Mouse (Mus musculus): ENCODE measurements around the gene Sgce. TPM values are rescaled to one million over a fixed set of nuclear protein-coding genes. Genes with fewer than 3 reads are reported as not detected.

Sgce gene
- polyA plus RNA-seq, 1 experiment from 2014 or later = 67.5 TPM

GRCm38 (mm10) chr6:4748506-4748961 lies 1.5 kb upstream of the Sgce start:
- H3K4me1 ChIP-seq (ENCODE audit: control insufficient read depth, insufficient read depth, low read length) = no peaks in the 10 kb centered on the region; the same call in 1 of the 2 replicates
- H3K27me3 ChIP-seq (ENCODE audit: control insufficient read depth, insufficient read depth, low read length) = no peaks in the 10 kb centered on the region
- ATAC-seq (ENCODE audit: insufficient number of reproducible peaks, insufficient read depth, low FRiP score, low read depth) = 0 out of 2 replicates have a peak, but pooled peaks have one; percentile 11
- H3K4me2 ChIP-seq (replicated peaks; ENCODE audit: low read depth, low read length) = peak overlapping the region; percentile 57
- H3K36me3 ChIP-seq (ENCODE audit: control insufficient read depth, insufficient read depth, low read length) = no peaks in the 10 kb centered on the region
- H3K4me3 ChIP-seq (ENCODE audit: low read depth, low read length) = peak overlapping the region; percentile 36
- peaks cover 15% of the 10 kb centered on the region; the same call in 1 of the 2 replicates for H3K9me3 ChIP-seq (ENCODE audit: control insufficient read depth, low read depth, low read length)
- no peak overlapping the region; the same call in 1 of the 2 replicates for H3K27ac ChIP-seq (ENCODE audit: low read length)
- no peak overlapping the region for H3K9ac ChIP-seq (replicated peaks; ENCODE audit: low read depth, low read length)
- WGBS = 48% methylated on average over 15 of the region's 15 CpGs

- ATAC-seq (ENCODE audit: insufficient number of reproducible peaks, insufficient read depth, low FRiP score, low read depth) = 0 out of 2 replicates have a peak, but pooled peaks have one; percentile 11
- Histone ChIP-seq H3K27ac (ENCODE audit: low read length) (peak overlapping the region; percentile 58), H3K27me3 (ENCODE audit: control insufficient read depth, insufficient read depth, low read length) (no peaks in the 10 kb centered on the region), H3K4me1 (ENCODE audit: control insufficient read depth, insufficient read depth, low read length) (peaks cover 2% of the 10 kb centered on the region; the same call in 1 of the 2 replicates), H3K4me3 (ENCODE audit: low read depth, low read length) (peak overlapping the region; percentile 36), H3K4me2 (replicated peaks; ENCODE audit: low read depth, low read length) (peak overlapping the region; percentile 57), H3K9ac (replicated peaks; ENCODE audit: low read depth, low read length) (no peak overlapping the region), H3K9me3 (ENCODE audit: control insufficient read depth, low read depth, low read length) (peaks cover 15% of the 10 kb centered on the region; the same call in 1 of the 2 replicates), H3K36me3 (ENCODE audit: control insufficient read depth, insufficient read depth, low read length) (no peaks in the 10 kb centered on the region)
- 48% methylated on average over 71 of the region's 71 CpGs for WGBS
Measured at GRCm38 (mm10) chr6:4747677-4748505, 884 bp upstream of the Sgce start.

- Histone ChIP-seq H3K9ac (replicated peaks; ENCODE audit: low read depth, low read length) (peak overlapping the region; percentile 38; the same call in 1 of the 2 replicates), H3K9me3 (ENCODE audit: control insufficient read depth, low read depth, low read length) (peaks cover 15% of the 10 kb centered on the region; the same call in 1 of the 2 replicates), H3K36me3 (ENCODE audit: control insufficient read depth, insufficient read depth, low read length) (no peaks in the 10 kb centered on the region), H3K4me1 (ENCODE audit: control insufficient read depth, insufficient read depth, low read length) (peaks cover 6% of the 10 kb centered on the region), H3K27ac (ENCODE audit: low read length) (peak overlapping the region; percentile 11; the same call in 1 of the 2 replicates), H3K4me3 (ENCODE audit: low read depth, low read length) (peak overlapping the region; percentile 34), H3K4me2 (replicated peaks; ENCODE audit: low read depth, low read length) (peak overlapping the region; percentile 57), H3K27me3 (ENCODE audit: control insufficient read depth, insufficient read depth, low read length) (no peaks in the 10 kb centered on the region)
- WGBS = 53% methylated on average over 22 of the region's 22 CpGs
- ATAC-seq (ENCODE audit: insufficient number of reproducible peaks, insufficient read depth, low FRiP score, low read depth) = no peak
Measured at GRCm38 (mm10) chr6:4746036-4746695, 841 bp downstream of the Sgce start.

- Histone ChIP-seq H3K4me1 (ENCODE audit: control insufficient read depth, insufficient read depth, low read length) (peaks cover 10% of the 10 kb centered on the region), H3K27ac (ENCODE audit: low read length) (no peak overlapping the region), H3K9ac (replicated peaks; ENCODE audit: low read depth, low read length) (no peak overlapping the region), H3K4me2 (replicated peaks; ENCODE audit: low read depth, low read length) (no peak overlapping the region), H3K9me3 (ENCODE audit: control insufficient read depth, low read depth, low read length) (no peaks in the 10 kb centered on the region), H3K27me3 (ENCODE audit: control insufficient read depth, insufficient read depth, low read length) (no peaks in the 10 kb centered on the region), H3K4me3 (ENCODE audit: low read depth, low read length) (no peak overlapping the region), H3K36me3 (ENCODE audit: control insufficient read depth, insufficient read depth, low read length) (no peaks in the 10 kb centered on the region)
- 13% methylated on average over 6 of the region's 6 CpGs for WGBS
- ATAC-seq (ENCODE audit: insufficient number of reproducible peaks, insufficient read depth, low FRiP score, low read depth) = no peak
Measured at GRCm38 (mm10) chr6:4740511-4740910, 6.5 kb downstream of the Sgce start.

GRCm38 (mm10) chr6:4739522-4740355 lies 7.3 kb downstream of the Sgce start:
- Histone ChIP-seq H3K9me3 (ENCODE audit: control insufficient read depth, low read depth, low read length) (no peaks in the 10 kb centered on the region), H3K36me3 (ENCODE audit: control insufficient read depth, insufficient read depth, low read length) (no peaks in the 10 kb centered on the region), H3K4me3 (ENCODE audit: low read depth, low read length) (no peak overlapping the region), H3K9ac (replicated peaks; ENCODE audit: low read depth, low read length) (no peak overlapping the region), H3K4me2 (replicated peaks; ENCODE audit: low read depth, low read length) (no peak overlapping the region), H3K27ac (ENCODE audit: low read length) (no peak overlapping the region), H3K4me1 (ENCODE audit: control insufficient read depth, insufficient read depth, low read length) (peaks cover 10% of the 10 kb centered on the region), H3K27me3 (ENCODE audit: control insufficient read depth, insufficient read depth, low read length) (no peaks in the 10 kb centered on the region)
- no peak for ATAC-seq (ENCODE audit: insufficient number of reproducible peaks, insufficient read depth, low FRiP score, low read depth)
- 33% methylated on average over 13 of the region's 13 CpGs for whole genome bisulfite sequencing

- H3K9ac ChIP-seq (replicated peaks; ENCODE audit: low read depth, low read length) = no peak overlapping the region
- ATAC-seq (ENCODE audit: insufficient number of reproducible peaks, insufficient read depth, low FRiP score, low read depth) = no peak
- no peak overlapping the region for H3K27ac ChIP-seq (ENCODE audit: low read length)
- no peaks in the 10 kb centered on the region for H3K9me3 ChIP-seq (ENCODE audit: control insufficient read depth, low read depth, low read length)
- no peak overlapping the region for H3K4me3 ChIP-seq (ENCODE audit: low read depth, low read length)
- no peaks in the 10 kb centered on the region for H3K27me3 ChIP-seq (ENCODE audit: control insufficient read depth, insufficient read depth, low read length)
- no peaks in the 10 kb centered on the region for H3K36me3 ChIP-seq (ENCODE audit: control insufficient read depth, insufficient read depth, low read length)
- peaks cover 10% of the 10 kb centered on the region for H3K4me1 ChIP-seq (ENCODE audit: control insufficient read depth, insufficient read depth, low read length)
- H3K4me2 ChIP-seq (replicated peaks; ENCODE audit: low read depth, low read length) = no peak overlapping the region
- 50% methylated on average over 2 of the region's 2 CpGs for WGBS
Measured at GRCm38 (mm10) chr6:4738717-4739116, 8.3 kb downstream of the Sgce start.

GRCm38 (mm10) chr6:4738034-4738629 lies 8.9 kb downstream of the Sgce start:
- Histone ChIP-seq H3K4me2 (replicated peaks; ENCODE audit: low read depth, low read length) (no peak overlapping the region), H3K36me3 (ENCODE audit: control insufficient read depth, insufficient read depth, low read length) (no peaks in the 10 kb centered on the region), H3K9ac (replicated peaks; ENCODE audit: low read depth, low read length) (no peak overlapping the region), H3K9me3 (ENCODE audit: control insufficient read depth, low read depth, low read length) (no peaks in the 10 kb centered on the region), H3K27ac (ENCODE audit: low read length) (no peak overlapping the region), H3K4me3 (ENCODE audit: low read depth, low read length) (no peak overlapping the region), H3K4me1 (ENCODE audit: control insufficient read depth, insufficient read depth, low read length) (peaks cover 7% of the 10 kb centered on the region), H3K27me3 (ENCODE audit: control insufficient read depth, insufficient read depth, low read length) (no peaks in the 10 kb centered on the region)
- ATAC-seq (ENCODE audit: insufficient number of reproducible peaks, insufficient read depth, low FRiP score, low read depth) = no peak
- 55% methylated on average over 11 of the region's 11 CpGs for WGBS

Measured in stomach, embryonic 14.5 days (tissue).